Mouse (Mus musculus): ENCODE results near the gene Prkce. TPM values are rescaled to one million over a fixed set of nuclear protein-coding genes. Genes with fewer than 3 reads are reported as not detected.

The Prkce gene
- polyA plus RNA-seq, 1 experiment from 2014 or later, result 6.7 TPM

DNA sequence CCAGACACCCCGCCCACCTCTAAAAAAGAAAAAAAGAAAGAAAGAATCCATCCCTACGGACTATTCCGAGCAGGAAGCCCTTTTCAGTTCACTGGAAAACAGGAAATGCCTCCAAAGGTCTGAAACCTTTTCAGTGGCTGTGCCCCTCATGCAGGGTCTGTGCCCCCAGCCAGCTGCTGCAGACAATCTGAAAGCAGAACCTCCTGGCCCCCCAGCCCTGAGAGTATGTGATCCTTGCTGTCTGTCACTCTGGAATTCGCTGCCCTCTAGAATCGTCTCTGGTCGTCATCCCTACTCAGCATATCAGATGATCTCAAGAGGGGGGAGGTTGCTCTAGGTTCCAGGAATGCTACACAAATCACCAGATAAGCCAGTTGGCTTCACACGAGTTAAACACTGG, 503.1 kb downstream of the Prkce start:
- Histone ChIP-seq H3K27me3 (ENCODE audit: control insufficient read depth, insufficient read depth, low read length) (no peaks in the 10 kb centered on the region), H3K27ac (replicated peaks; ENCODE audit: low read depth, low read length) (no peak overlapping the region), H3K4me3 (ENCODE audit: low read depth, low read length) (no peak overlapping the region), H3K4me2 (ENCODE audit: low read depth, low read length) (no peak overlapping the region), H3K9ac (replicated peaks; ENCODE audit: low read length) (no peak overlapping the region), H3K9me3 (replicated peaks; ENCODE audit: control insufficient read depth, low read length) (no peaks in the 10 kb centered on the region), H3K36me3 (replicated peaks; ENCODE audit: control insufficient read depth, insufficient read depth, low read depth, low read length) (no peaks in the 10 kb centered on the region), H3K4me1 (ENCODE audit: control insufficient read depth, insufficient read depth, low read length) (no peaks in the 10 kb centered on the region)
- WGBS, result 33% methylated on average over 7 of the region's 7 CpGs
- DNase-seq (ENCODE audit: low spot score) (no peak), ATAC-seq (replicated peaks; ENCODE audit: insufficient number of reproducible peaks, low FRiP score, low TSS enrichment, low read depth) (no peak)

DNA sequence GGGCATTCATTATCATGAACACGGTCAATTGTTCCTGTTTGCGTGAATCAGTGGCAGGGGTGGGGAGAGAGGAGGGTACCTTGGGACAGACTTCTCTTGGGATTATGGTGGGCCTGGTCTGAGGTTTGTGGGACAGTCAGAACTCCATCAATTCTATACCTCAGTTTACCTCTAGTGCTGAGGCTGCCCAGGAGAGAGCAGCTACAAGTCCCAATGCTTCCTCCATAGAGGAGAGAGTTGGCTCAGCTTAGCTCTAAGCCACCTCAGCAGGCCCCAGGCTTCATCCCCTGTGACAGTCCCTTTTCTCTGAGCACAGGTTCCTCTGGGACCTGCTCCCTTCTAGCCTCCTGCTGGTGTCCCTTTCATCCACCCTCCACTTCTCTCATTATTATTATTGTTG, 507.4 kb downstream of the Prkce start:
- ATAC-seq (replicated peaks; ENCODE audit: insufficient number of reproducible peaks, low FRiP score, low TSS enrichment, low read depth) (no peak), DNase-seq (ENCODE audit: low spot score) (no peak)
- Histone ChIP-seq H3K27me3 (ENCODE audit: control insufficient read depth, insufficient read depth, low read length) (no peaks in the 10 kb centered on the region), H3K4me1 (ENCODE audit: control insufficient read depth, insufficient read depth, low read length) (no peaks in the 10 kb centered on the region), H3K9ac (replicated peaks; ENCODE audit: low read length) (no peak overlapping the region), H3K4me2 (ENCODE audit: low read depth, low read length) (no peak overlapping the region), H3K36me3 (replicated peaks; ENCODE audit: control insufficient read depth, insufficient read depth, low read depth, low read length) (no peaks in the 10 kb centered on the region), H3K9me3 (replicated peaks; ENCODE audit: control insufficient read depth, low read length) (no peaks in the 10 kb centered on the region), H3K27ac (replicated peaks; ENCODE audit: low read depth, low read length) (no peak overlapping the region), H3K4me3 (ENCODE audit: low read depth, low read length) (no peak overlapping the region)
- 84% methylated on average over 2 of the region's 2 CpGs for WGBS

DNA sequence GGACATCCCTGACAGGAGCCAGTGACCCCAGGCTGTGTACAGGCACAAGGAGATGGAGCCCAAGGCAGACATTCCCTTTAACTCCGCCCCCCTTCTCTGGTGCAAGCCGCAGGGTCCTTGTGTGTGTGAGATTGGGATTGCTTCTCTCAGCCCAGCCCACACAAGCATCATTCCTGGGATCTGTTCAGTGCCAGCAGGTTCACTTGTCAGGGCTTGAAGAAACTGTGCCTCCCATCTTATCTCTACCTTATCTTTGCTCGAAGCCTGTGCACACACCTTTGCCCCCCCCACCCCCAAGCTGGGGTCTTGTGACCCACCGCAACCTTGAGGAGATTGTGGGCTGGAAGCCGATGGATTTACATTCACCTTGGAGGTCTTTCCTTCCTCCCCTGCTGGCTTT, 508.8 kb downstream of the Prkce start:
- H3K27ac ChIP-seq (replicated peaks; ENCODE audit: low read depth, low read length), result no peak overlapping the region
- no peaks in the 10 kb centered on the region for H3K4me1 ChIP-seq (ENCODE audit: control insufficient read depth, insufficient read depth, low read length)
- no peak overlapping the region for H3K9ac ChIP-seq (replicated peaks; ENCODE audit: low read length)
- WGBS, result 86% methylated on average over 5 of the region's 5 CpGs
- no peaks in the 10 kb centered on the region for H3K9me3 ChIP-seq (replicated peaks; ENCODE audit: control insufficient read depth, low read length)
- no peaks in the 10 kb centered on the region for H3K36me3 ChIP-seq (replicated peaks; ENCODE audit: control insufficient read depth, insufficient read depth, low read depth, low read length)
- no peaks in the 10 kb centered on the region for H3K27me3 ChIP-seq (ENCODE audit: control insufficient read depth, insufficient read depth, low read length)
- H3K4me2 ChIP-seq (ENCODE audit: low read depth, low read length), result no peak overlapping the region
- H3K4me3 ChIP-seq (ENCODE audit: low read depth, low read length), result no peak overlapping the region
- no peak for DNase-seq (ENCODE audit: low spot score)
- ATAC-seq (replicated peaks; ENCODE audit: insufficient number of reproducible peaks, low FRiP score, low TSS enrichment, low read depth), result no peak

DNA sequence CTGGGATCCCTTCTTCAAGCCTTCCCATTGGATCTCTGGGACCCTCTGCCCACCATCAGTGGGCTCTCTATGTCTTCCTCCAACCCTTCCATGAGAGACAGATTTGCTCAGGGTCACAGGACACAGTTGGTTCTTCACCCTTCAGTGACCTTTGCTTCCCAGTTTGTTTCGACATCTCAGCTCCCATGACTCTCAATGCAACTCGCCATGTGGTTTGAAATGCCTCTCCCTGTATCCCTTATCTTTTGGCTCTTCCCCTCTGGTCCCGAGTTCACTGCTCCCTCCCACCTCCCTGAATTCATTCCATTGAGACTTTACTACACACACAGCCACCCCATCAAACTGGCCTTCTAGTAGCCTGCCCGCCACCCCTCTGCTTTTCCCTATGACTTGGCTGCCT, 509.3 kb downstream of the Prkce start:
- H3K9ac ChIP-seq (replicated peaks; ENCODE audit: low read length), result no peak overlapping the region
- H3K4me2 ChIP-seq (ENCODE audit: low read depth, low read length), result no peak overlapping the region
- no peaks in the 10 kb centered on the region for H3K9me3 ChIP-seq (replicated peaks; ENCODE audit: control insufficient read depth, low read length)
- no peak overlapping the region for H3K27ac ChIP-seq (replicated peaks; ENCODE audit: low read depth, low read length)
- ATAC-seq (replicated peaks; ENCODE audit: insufficient number of reproducible peaks, low FRiP score, low TSS enrichment, low read depth) (no peak), DNase-seq (ENCODE audit: low spot score) (no peak)
- no peaks in the 10 kb centered on the region for H3K4me1 ChIP-seq (ENCODE audit: control insufficient read depth, insufficient read depth, low read length)
- WGBS, result 61% methylated on average over 4 of the region's 4 CpGs
- no peaks in the 10 kb centered on the region for H3K27me3 ChIP-seq (ENCODE audit: control insufficient read depth, insufficient read depth, low read length)
- no peaks in the 10 kb centered on the region for H3K36me3 ChIP-seq (replicated peaks; ENCODE audit: control insufficient read depth, insufficient read depth, low read depth, low read length)
- no peak overlapping the region for H3K4me3 ChIP-seq (ENCODE audit: low read depth, low read length)

DNA sequence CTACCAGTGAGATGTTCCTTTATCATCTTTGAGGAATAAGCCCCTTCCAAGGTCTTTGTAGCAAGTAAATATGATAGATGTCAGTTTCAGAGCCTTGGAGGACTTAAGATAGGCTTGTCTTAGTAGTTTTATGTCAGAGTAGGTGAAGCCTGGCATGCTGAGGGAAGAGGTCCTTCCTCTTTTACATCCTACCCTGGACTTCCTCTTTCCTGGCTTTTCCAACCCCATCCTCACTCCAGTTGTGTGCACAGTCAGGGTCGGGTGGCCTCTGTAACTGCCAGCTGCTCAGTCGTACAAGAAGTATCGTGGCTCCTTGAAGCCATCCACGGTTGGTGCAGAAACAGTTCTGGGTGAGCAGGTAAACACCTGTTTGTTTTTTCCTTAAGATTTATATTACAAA, 517.7 kb downstream of the Prkce start:
- H3K9ac ChIP-seq (replicated peaks; ENCODE audit: low read length), result no peak overlapping the region
- H3K27ac ChIP-seq (replicated peaks; ENCODE audit: low read depth, low read length), result no peak overlapping the region
- H3K4me2 ChIP-seq (ENCODE audit: low read depth, low read length), result no peak overlapping the region
- H3K9me3 ChIP-seq (replicated peaks; ENCODE audit: control insufficient read depth, low read length), result no peaks in the 10 kb centered on the region
- H3K4me1 ChIP-seq (ENCODE audit: control insufficient read depth, insufficient read depth, low read length), result no peaks in the 10 kb centered on the region
- DNase-seq (ENCODE audit: low spot score) (no peak), ATAC-seq (replicated peaks; ENCODE audit: insufficient number of reproducible peaks, low FRiP score, low TSS enrichment, low read depth) (no peak)
- no peaks in the 10 kb centered on the region for H3K36me3 ChIP-seq (replicated peaks; ENCODE audit: control insufficient read depth, insufficient read depth, low read depth, low read length)
- no peaks in the 10 kb centered on the region for H3K27me3 ChIP-seq (ENCODE audit: control insufficient read depth, insufficient read depth, low read length)
- 80% methylated on average over 4 of the region's 4 CpGs for WGBS
- no peak overlapping the region for H3K4me3 ChIP-seq (ENCODE audit: low read depth, low read length)

DNA sequence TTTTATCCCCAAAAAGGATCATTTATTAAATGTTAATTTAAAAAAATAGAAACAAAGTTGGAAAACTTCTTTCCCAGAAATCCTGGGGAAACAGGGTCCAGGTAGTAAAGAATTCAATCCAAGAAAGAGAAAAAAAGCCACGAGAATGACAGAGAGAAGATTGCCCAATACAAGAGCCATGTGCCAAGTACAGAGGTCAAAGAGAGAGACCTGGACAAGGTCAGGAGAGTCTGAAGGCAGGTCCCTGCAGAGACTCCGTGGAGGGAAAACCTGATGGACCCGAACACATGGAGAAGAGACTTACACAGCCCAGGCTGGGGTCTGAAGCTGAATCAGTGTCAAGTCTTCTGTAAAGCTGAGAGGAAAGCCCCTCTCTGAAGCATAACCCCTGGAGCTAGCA, 519.4 kb downstream of the Prkce start:
- no peaks in the 10 kb centered on the region for H3K36me3 ChIP-seq (replicated peaks; ENCODE audit: control insufficient read depth, insufficient read depth, low read depth, low read length)
- no peaks in the 10 kb centered on the region for H3K4me1 ChIP-seq (ENCODE audit: control insufficient read depth, insufficient read depth, low read length)
- H3K27me3 ChIP-seq (ENCODE audit: control insufficient read depth, insufficient read depth, low read length), result no peaks in the 10 kb centered on the region
- H3K4me3 ChIP-seq (ENCODE audit: low read depth, low read length), result no peak overlapping the region
- no peak overlapping the region for H3K27ac ChIP-seq (replicated peaks; ENCODE audit: low read depth, low read length)
- H3K9ac ChIP-seq (replicated peaks; ENCODE audit: low read length), result no peak overlapping the region
- DNase-seq (ENCODE audit: low spot score) (no peak), ATAC-seq (replicated peaks; ENCODE audit: insufficient number of reproducible peaks, low FRiP score, low TSS enrichment, low read depth) (no peak)
- H3K9me3 ChIP-seq (replicated peaks; ENCODE audit: control insufficient read depth, low read length), result no peaks in the 10 kb centered on the region
- no peak overlapping the region for H3K4me2 ChIP-seq (ENCODE audit: low read depth, low read length)
- 85% methylated on average over 3 of the region's 3 CpGs for WGBS

DNA sequence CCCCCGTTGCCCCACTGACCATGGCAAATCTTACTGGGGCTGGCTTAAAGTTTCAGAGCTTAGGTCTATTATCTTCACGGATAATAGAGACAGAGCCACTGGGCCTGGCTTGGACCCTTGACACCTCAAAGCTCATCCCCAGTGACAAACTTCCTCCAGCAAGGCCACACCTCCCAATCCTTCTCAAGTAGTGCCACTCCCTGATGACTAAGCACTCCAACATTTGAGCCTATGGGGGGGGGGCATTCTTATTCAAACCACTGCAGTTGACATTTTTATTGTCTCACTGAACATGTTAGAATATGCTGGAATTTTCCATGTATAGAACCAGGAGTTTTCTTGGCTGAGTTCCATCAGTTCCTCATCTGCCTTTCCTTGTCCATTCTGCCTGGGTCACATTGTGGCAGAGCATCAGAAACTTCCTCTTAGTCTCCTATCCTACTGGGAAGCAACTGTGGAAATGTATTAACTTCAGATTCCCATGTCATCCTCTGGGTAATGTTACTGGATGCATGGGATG, 523.3 kb downstream of the Prkce start:
- no peaks in the 10 kb centered on the region for H3K9me3 ChIP-seq (replicated peaks; ENCODE audit: control insufficient read depth, low read length)
- DNase-seq (ENCODE audit: low spot score) (no peak), ATAC-seq (replicated peaks; ENCODE audit: insufficient number of reproducible peaks, low FRiP score, low TSS enrichment, low read depth) (no peak)
- no peak overlapping the region for H3K27ac ChIP-seq (replicated peaks; ENCODE audit: low read depth, low read length)
- H3K9ac ChIP-seq (replicated peaks; ENCODE audit: low read length), result no peak overlapping the region
- H3K4me2 ChIP-seq (ENCODE audit: low read depth, low read length), result no peak overlapping the region
- 94% methylated on average over 2 of the region's 2 CpGs for WGBS
- H3K4me3 ChIP-seq (ENCODE audit: low read depth, low read length), result no peak overlapping the region
- no peaks in the 10 kb centered on the region for H3K36me3 ChIP-seq (replicated peaks; ENCODE audit: control insufficient read depth, insufficient read depth, low read depth, low read length)
- no peaks in the 10 kb centered on the region for H3K27me3 ChIP-seq (ENCODE audit: control insufficient read depth, insufficient read depth, low read length)
- H3K4me1 ChIP-seq (ENCODE audit: control insufficient read depth, insufficient read depth, low read length), result no peaks in the 10 kb centered on the region

DNA sequence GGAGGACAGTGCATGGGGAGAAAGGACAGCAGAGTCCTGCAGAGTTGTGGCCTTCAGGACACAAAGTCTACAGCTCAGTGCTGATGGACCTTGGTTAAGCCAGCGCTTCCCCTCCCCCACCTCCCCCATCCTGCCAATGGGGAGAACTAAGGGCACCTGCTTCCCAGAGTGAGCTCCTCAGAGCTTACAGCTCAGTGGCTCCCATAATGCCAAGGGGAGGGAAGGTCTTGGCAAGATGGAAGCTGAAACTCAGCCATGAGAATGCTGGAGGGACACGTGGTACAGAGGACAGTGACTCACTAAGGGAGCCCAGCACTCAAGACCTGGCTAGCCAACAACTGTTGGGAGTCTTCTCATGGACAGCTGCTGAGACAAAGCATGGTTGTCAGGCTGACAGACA, 530.2 kb downstream of the Prkce start:
- DNase-seq (ENCODE audit: low spot score) (no peak), ATAC-seq (replicated peaks; ENCODE audit: insufficient number of reproducible peaks, low FRiP score, low TSS enrichment, low read depth) (no peak)
- Histone ChIP-seq H3K27me3 (ENCODE audit: control insufficient read depth, insufficient read depth, low read length) (no peaks in the 10 kb centered on the region), H3K4me1 (ENCODE audit: control insufficient read depth, insufficient read depth, low read length) (no peaks in the 10 kb centered on the region), H3K27ac (replicated peaks; ENCODE audit: low read depth, low read length) (no peak overlapping the region), H3K4me2 (ENCODE audit: low read depth, low read length) (no peak overlapping the region), H3K9me3 (replicated peaks; ENCODE audit: control insufficient read depth, low read length) (no peaks in the 10 kb centered on the region), H3K36me3 (replicated peaks; ENCODE audit: control insufficient read depth, insufficient read depth, low read depth, low read length) (no peaks in the 10 kb centered on the region), H3K4me3 (ENCODE audit: low read depth, low read length) (no peak overlapping the region), H3K9ac (replicated peaks; ENCODE audit: low read length) (no peak overlapping the region)
- WGBS, result 90% methylated on average over 2 of the region's 2 CpGs

All from embryonic facial prominence, embryonic 11.5 days (tissue).